Mouse (Mus musculus): ENCODE measurements around the gene Vmn1r15. TPM values are rescaled to one million over a fixed set of nuclear protein-coding genes. Genes with fewer than 3 reads are reported as not detected.

The Vmn1r15 gene
- not detected in 2 replicates for polyA plus RNA-seq (2012; rRNA removed)

- 52% methylated on average over 1 of the region's 1 CpGs for WGBS
- H3K4me3 ChIP-seq (replicated peaks; ENCODE audit: extremely low read depth, low read depth, low read length) = no peak within 1 kb of the TSS
- DNase-seq = no peak
- TF ChIP-seq CTCF (IDR thresholded peaks at IDR 0.05; ENCODE audit: insufficient read depth, low read length) (no peak), POLR2A (IDR thresholded peaks at IDR 0.05; ENCODE audit: borderline replicate concordance, extremely low read depth, low read depth, low read length) (no peak)
- H3K4me1 ChIP-seq (ENCODE audit: control insufficient read depth, insufficient read depth, low read length) = no peaks in the 10 kb centered on the region
Observed at GRCm38 (mm10) chr6:57257652-57258051, at the start of gene Vmn1r15. Vmn1r15 (plus strand) TSS chr6:57257952.

GRCm38 (mm10) chr6:57231386-57231785, 26.4 kb upstream of the Vmn1r15 start, which contains the start of gene Vmn1r14:
Vmn1r14 (plus strand) TSS chr6:57231686.
- 92% methylated on average over 3 of the region's 3 CpGs for whole genome bisulfite sequencing
- no peak for DNase-seq
- Histone ChIP-seq H3K4me1 (ENCODE audit: control insufficient read depth, insufficient read depth, low read length) (no peaks in the 10 kb centered on the region), H3K4me3 (replicated peaks; ENCODE audit: extremely low read depth, low read depth, low read length) (no peak within 1 kb of the TSS)
- no peak for TF ChIP-seq CTCF (IDR thresholded peaks at IDR 0.05; ENCODE audit: insufficient read depth, low read length)
- no peak for TF ChIP-seq POLR2A (IDR thresholded peaks at IDR 0.05; ENCODE audit: borderline replicate concordance, extremely low read depth, low read depth, low read length)

GRCm38 (mm10) chr6:57260990-57261389, 3.2 kb downstream of the Vmn1r15 start:
- Histone ChIP-seq H3K4me1 (ENCODE audit: control insufficient read depth, insufficient read depth, low read length) (no peaks in the 10 kb centered on the region), H3K4me3 (replicated peaks; ENCODE audit: extremely low read depth, low read depth, low read length) (no peak overlapping the region)
- WGBS = 73% methylated on average over 2 of the region's 2 CpGs
- TF ChIP-seq POLR2A (IDR thresholded peaks at IDR 0.05; ENCODE audit: borderline replicate concordance, extremely low read depth, low read depth, low read length) = no peak
- DNase-seq = no peak

GRCm38 (mm10) chr6:57271881-57272280, 14.1 kb downstream of the Vmn1r15 start:
- 54% methylated on average over 3 of the region's 3 CpGs for WGBS
- TF ChIP-seq CTCF (IDR thresholded peaks at IDR 0.05; ENCODE audit: insufficient read depth, low read length) (no peak), POLR2A (IDR thresholded peaks at IDR 0.05; ENCODE audit: borderline replicate concordance, extremely low read depth, low read depth, low read length) (no peak)
- Histone ChIP-seq H3K4me1 (ENCODE audit: control insufficient read depth, insufficient read depth, low read length) (no peaks in the 10 kb centered on the region), H3K4me3 (replicated peaks; ENCODE audit: extremely low read depth, low read depth, low read length) (no peak overlapping the region)
- DNase-seq = no peak

GRCm38 (mm10) chr6:57272517-57272916, 14.8 kb downstream of the Vmn1r15 start:
- TF ChIP-seq CTCF (IDR thresholded peaks at IDR 0.05; ENCODE audit: insufficient read depth, low read length) = no peak
- no peak for TF ChIP-seq POLR2A (IDR thresholded peaks at IDR 0.05; ENCODE audit: borderline replicate concordance, extremely low read depth, low read depth, low read length)
- H3K4me3 ChIP-seq (replicated peaks; ENCODE audit: extremely low read depth, low read depth, low read length) = no peak overlapping the region
- no peak for DNase-seq
- H3K4me1 ChIP-seq (ENCODE audit: control insufficient read depth, insufficient read depth, low read length) = no peaks in the 10 kb centered on the region

GRCm38 (mm10) chr6:57278952-57279351, 21.2 kb downstream of the Vmn1r15 start:
- no peaks in the 10 kb centered on the region for H3K4me1 ChIP-seq (ENCODE audit: control insufficient read depth, insufficient read depth, low read length)
- no peak overlapping the region for H3K4me3 ChIP-seq (replicated peaks; ENCODE audit: extremely low read depth, low read depth, low read length)
- no peak for TF ChIP-seq CTCF (IDR thresholded peaks at IDR 0.05; ENCODE audit: insufficient read depth, low read length)
- TF ChIP-seq POLR2A (IDR thresholded peaks at IDR 0.05; ENCODE audit: borderline replicate concordance, extremely low read depth, low read depth, low read length) = no peak
- no peak for DNase-seq

Other genes with a start within 250 kb of the Vmn1r15 start
- not detected in 2 replicates for gene Vmn1r7, start 232.6 kb upstream of the Vmn1r15 start, polyA plus RNA-seq (2012; rRNA removed)
- gene Vmn1r8, start 225.7 kb upstream of the Vmn1r15 start, polyA plus RNA-seq (2012; rRNA removed) = not detected in 2 replicates
- not detected in 2 replicates for gene Vmn1r9, start 191.2 kb upstream of the Vmn1r15 start, polyA plus RNA-seq (2012; rRNA removed)
- not detected in 2 replicates for gene Vmn1r10, start 148.5 kb upstream of the Vmn1r15 start, polyA plus RNA-seq (2012; rRNA removed)
- gene Vmn1r11, start 124.5 kb upstream of the Vmn1r15 start, polyA plus RNA-seq (2012; rRNA removed) = not detected in 2 replicates
- not detected in 2 replicates for gene Vmn1r12, start 101.0 kb upstream of the Vmn1r15 start, polyA plus RNA-seq (2012; rRNA removed)
- gene Vmn1r13, start 54.7 kb upstream of the Vmn1r15 start, polyA plus RNA-seq (2012; rRNA removed) = not detected in 2 replicates
- gene Vmn1r14, start 26.3 kb upstream of the Vmn1r15 start, polyA plus RNA-seq (2012; rRNA removed) = not detected in 2 replicates
- gene Vmn1r16, start 71.5 kb downstream of the Vmn1r15 start, polyA plus RNA-seq (2012; rRNA removed) = not detected in 2 replicates
- gene Vmn1r17, start 105.8 kb downstream of the Vmn1r15 start, polyA plus RNA-seq (2012; rRNA removed) = not detected in 2 replicates
- gene Vmn1r18, start 137.8 kb downstream of the Vmn1r15 start, polyA plus RNA-seq (2012; rRNA removed) = not detected in 2 replicates
- not detected in 2 replicates for gene Vmn1r19, start 145.8 kb downstream of the Vmn1r15 start, polyA plus RNA-seq (2012; rRNA removed)
- gene Vmn1r20, start 171.0 kb downstream of the Vmn1r15 start, polyA plus RNA-seq (2012; rRNA removed) = not detected in 2 replicates